Mouse (Mus musculus) ES-Bruce4 (cell line): ENCODE data around the gene Kcnq1.

Source experiments
- CTCF ChIP-seq: IDR thresholded peaks from one replicate; pipeline ENCODE4 v1.8.1; 2011; ENCODE audit warnings: low read depth, low read length
- EP300 ChIP-seq: IDR thresholded peaks from 2 replicates; pipeline ENCODE4 v1.6.1; 2011; ENCODE audit warnings: low read depth, low read length; ENCODE audit not compliant: insufficient read depth
- POLR2A ChIP-seq: IDR thresholded peaks from one replicate; pipeline ENCODE4 v1.8.1; 2011; ENCODE audit warnings: low read length; ENCODE audit not compliant: insufficient read depth

GRCm38 (mm10) chr7:143057023-143057422 lies 49.1 kb upstream of the Kcnq1 start:
- no peak for TF ChIP-seq CTCF
- no peak for TF ChIP-seq POLR2A
- no peak for TF ChIP-seq EP300
